Mouse (Mus musculus) forelimb bud, embryonic 11.5 days (tissue): ENCODE measurements around the gene Vsx1.

Experiments
- DNase-seq: peaks from one replicate; pipeline ENCODE4 v3.0.0-alpha.2; 2012; ENCODE audit warnings: low read depth, low spot score

Gene Vsx1

GRCm38 (mm10) chr2:150646411-150647121 is 42.6 kb downstream of the Vsx1 start:
- DNase-seq, result no peak

DNA sequence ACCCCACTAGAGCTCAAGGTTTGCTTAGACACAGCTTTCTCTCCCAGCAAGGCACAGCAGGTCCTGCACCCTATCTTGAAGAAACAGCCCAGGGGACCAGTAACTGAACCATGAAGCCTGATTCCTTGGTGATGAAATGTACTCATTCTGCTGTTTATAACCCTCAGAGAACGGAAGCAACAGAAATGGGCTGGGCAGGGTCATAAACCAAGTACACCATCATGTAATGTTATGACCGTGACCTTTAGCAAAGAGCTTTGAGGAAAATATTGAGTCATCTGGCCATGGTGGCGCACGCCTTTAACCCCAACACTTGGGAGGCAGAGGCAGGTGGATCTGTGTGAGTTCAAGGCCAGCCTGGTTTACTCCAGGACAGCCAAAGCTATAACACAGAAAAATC is 43.9 kb downstream of the Vsx1 start:
- DNase-seq, result no peak

DNA sequence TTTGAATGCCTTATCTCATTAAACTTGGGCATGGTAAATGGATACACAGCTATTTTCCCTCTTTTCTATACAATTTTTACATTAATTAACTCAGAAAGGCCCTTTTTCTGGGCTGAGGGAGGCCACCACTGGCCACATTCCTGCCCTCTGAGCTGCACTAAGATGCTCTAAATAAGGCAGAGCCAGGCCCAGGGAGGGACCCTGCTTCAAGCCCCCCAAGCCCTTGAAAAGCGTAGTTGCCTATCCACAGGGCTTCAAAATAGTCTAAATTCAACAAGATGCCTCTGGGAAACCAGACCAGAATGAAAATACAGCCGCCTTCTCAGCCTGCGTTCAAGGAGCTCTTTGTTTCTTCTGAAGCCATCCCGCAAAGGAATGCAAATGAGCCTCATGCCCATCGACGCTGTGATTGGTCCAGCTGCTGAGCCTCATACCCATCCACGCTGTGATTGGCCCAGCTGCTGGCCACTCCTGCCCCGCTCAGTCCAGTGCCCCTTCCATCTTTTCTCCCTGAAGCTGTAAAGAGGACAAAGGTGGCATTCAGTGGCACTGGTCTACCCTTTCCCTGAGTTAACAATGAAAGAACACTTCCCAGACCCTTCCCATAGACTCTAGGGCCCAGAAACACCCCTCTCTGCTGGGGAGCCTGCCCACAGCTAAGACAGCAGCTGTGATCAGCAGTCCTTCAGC is 45.3 kb downstream of the Vsx1 start:
- DNase-seq, result no peak

- DNase-seq, result no peak
These were observed 46.0 kb downstream of the Vsx1 start for GRCm38 (mm10) chr2:150643166-150643565.

GRCm38 (mm10) chr2:150638370-150638733 is 50.8 kb downstream of the Vsx1 start:
- no peak for DNase-seq

DNA sequence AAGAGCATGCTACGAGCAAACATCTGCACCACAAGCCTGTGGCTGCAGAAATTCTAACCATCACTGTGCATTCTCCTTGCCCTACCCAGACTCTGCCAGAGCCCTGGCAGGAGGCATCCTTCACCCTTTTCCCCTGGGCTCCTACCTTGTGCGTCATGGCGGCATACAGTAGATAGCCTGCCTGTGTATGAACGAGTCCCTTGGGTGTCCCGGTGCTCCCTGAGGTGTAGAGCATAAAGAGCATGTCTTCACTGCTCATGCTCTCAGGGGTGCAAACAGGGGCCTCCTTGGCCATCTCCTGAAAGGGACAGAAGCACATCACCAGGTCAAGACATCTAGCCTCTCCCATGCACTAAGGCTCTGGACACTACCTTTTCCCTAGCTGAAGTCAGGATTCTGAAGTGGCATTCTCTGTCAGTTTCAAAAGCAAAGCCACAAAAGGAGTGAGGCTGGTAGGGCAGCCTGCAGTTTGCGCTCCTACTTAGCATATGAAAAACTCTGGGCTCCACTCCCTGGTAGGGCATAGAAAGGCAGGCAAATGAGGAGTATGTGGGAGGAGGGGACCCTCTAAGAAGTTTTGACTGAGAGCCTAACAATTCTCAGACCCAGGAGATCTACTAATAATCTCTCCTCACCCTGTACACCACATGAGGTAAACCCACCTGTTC is 51.3 kb downstream of the Vsx1 start:
- DNase-seq, result no peak

GRCm38 (mm10) chr2:150635877-150636446 is 53.2 kb downstream of the Vsx1 start:
- no peak for DNase-seq
